Mouse (Mus musculus): ENCODE measurements around the gene Wipi2.

DNA sequence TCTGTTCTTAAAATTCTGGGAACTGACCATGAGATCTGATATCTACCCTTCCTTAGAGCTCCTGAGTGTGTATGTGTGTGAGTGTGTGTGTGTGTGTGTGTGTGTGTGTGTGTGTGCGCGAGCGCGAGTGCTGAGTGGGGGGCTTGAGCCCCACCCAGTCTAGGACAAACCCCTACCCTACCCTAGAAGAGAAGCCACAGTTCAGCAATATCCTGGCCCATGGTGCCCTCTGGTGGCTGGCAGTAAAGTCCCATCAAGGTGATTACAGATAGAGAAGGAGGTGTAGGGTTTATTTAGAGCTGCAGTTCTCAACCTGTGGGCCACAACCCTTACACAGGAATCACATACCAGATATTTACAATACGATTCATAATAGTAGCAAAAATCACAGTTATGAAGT is 7.6 kb upstream of the Wipi2 start:
- TF ChIP-seq CTCF (IDR thresholded peaks at IDR 0.05; ENCODE audit: low read depth, low read length) (0 out of 2 replicates have a peak, but pooled peaks have one; percentile 24), GATA1 (IDR thresholded peaks at IDR 0.05; ENCODE audit: borderline replicate concordance, low read length) (no peak), POLR2AphosphoS5 (IDR thresholded peaks at IDR 0.05; ENCODE audit: insufficient replicate concordance, low read depth, low read length) (no peak), TAL1 (conservative IDR thresholded peaks at IDR 0.05; ENCODE audit: low read depth, low read length) (no peak)
